Mouse (Mus musculus) limb, embryonic 14.5 days (tissue): ENCODE measurements around the gene Gm45808. TPM values are rescaled to one million over a fixed set of nuclear protein-coding genes. Genes with fewer than 3 reads are reported as not detected.
A peak's percentile ranks its signal among the peaks of the same experiment; 100 is the strongest.
"Not testable (repeated sequence)": the region's sequence is repeated elsewhere in the genome, so short reads cannot be mapped to it uniquely, and the experiment has no call there.

Experiments used
- ATAC-seq: fragments of 200-750 bp; cut with Nextera tagmentation; 2 replicates; pipeline ENCODE4 v1.8.0; 2017; ENCODE audit warnings: low read depth, moderate number of reproducible peaks, moderate TSS enrichment; ENCODE audit not compliant: low FRiP score
- DNase-seq: peaks from one replicate; pipeline ENCODE4 v3.0.0-alpha.2; 2015; ENCODE audit warnings: low spot score
- H3K27ac ChIP-seq: fragments of 300-500 bp; sonication (generic); replicated peaks from 2 replicates; pipeline ENCODE4 v1.5.1; 2014; ENCODE audit warnings: low read depth, mild to moderate bottlenecking, low read length, moderate library complexity, mixed read lengths
- H3K27me3 ChIP-seq: fragments of 300-500 bp; sonication (generic); 2 replicates; pipeline ENCODE4 v1.6.1; 2014; ENCODE audit warnings: low read length, mixed read lengths; ENCODE audit not compliant: control insufficient read depth, insufficient read depth
- H3K36me3 ChIP-seq: fragments of 300-500 bp; sonication (generic); 2 replicates; pipeline ENCODE4 v1.6.1; 2014; ENCODE audit warnings: mild to moderate bottlenecking, low read length, moderate library complexity, mixed read lengths; ENCODE audit not compliant: control insufficient read depth, insufficient read depth
- H3K4me1 ChIP-seq: fragments of 300-500 bp; sonication (generic); 2 replicates; pipeline ENCODE4 v1.6.1; 2014; ENCODE audit warnings: antibody characterized with exemption, low read length, mixed read lengths; ENCODE audit not compliant: control insufficient read depth, insufficient read depth
- H3K4me2 ChIP-seq: fragments of 300-500 bp; sonication (generic); replicated peaks from 2 replicates; pipeline ENCODE4 v1.6.1; 2014; ENCODE audit warnings: low read depth, mild to moderate bottlenecking, low read length, moderate library complexity; ENCODE audit not compliant: severe bottlenecking
- H3K4me3 ChIP-seq: fragments of 300-500 bp; sonication (generic); replicated peaks from 2 replicates; pipeline ENCODE4 v1.5.1; 2014; ENCODE audit warnings: low read length
- H3K9ac ChIP-seq: fragments of 300-500 bp; sonication (generic); 2 replicates; pipeline ENCODE4 v1.6.1; 2014; ENCODE audit warnings: mild to moderate bottlenecking, low read depth, low read length, moderate library complexity; ENCODE audit not compliant: severe bottlenecking
- H3K9me3 ChIP-seq: fragments of 300-500 bp; sonication (generic); 2 replicates; pipeline ENCODE4 v1.6.1; 2016; ENCODE audit warnings: low read length; ENCODE audit not compliant: control insufficient read depth
- POLR2A ChIP-seq: fragments of 200-500 bp; IDR thresholded peaks from 2 replicates; pipeline ENCODE4 v1.8.0; 2012; ENCODE audit warnings: inconsistent platforms, mild to moderate bottlenecking, moderate library complexity, borderline replicate concordance; ENCODE audit not compliant: insufficient read depth, insufficient read length; ENCODE audit errors: extremely low read depth
- WGBS: fragments of 180-500 bp; shearing (Covaris S2); extraction: QIAGEN DNeasy Blood & Tissue Kit; methylation state at CpG from one replicate; pipeline ENCODE4 v1.1.7; 2014; 5-methylcytosine and 5-hydroxymethylcytosine counted together
- polyA plus RNA-seq, 2 experiments: library from polyadenylated mRNA; depleted of rRNA in 1 of 2; stranded (reverse) in 1 of 2; unstranded in 1 of 2; fragments of >200 nt; fragmentation: Nextera tagmentation in 1 of 2; extraction: Ambion mirVana in 1 of 2; gene quantifications; 2 replicates each; pipeline versions ENCODE4 v1.2.1 to v1.2.3; 2012 to 2014

Gene Gm45808
- polyA plus RNA-seq, 2 experiments = not detected

DNA sequence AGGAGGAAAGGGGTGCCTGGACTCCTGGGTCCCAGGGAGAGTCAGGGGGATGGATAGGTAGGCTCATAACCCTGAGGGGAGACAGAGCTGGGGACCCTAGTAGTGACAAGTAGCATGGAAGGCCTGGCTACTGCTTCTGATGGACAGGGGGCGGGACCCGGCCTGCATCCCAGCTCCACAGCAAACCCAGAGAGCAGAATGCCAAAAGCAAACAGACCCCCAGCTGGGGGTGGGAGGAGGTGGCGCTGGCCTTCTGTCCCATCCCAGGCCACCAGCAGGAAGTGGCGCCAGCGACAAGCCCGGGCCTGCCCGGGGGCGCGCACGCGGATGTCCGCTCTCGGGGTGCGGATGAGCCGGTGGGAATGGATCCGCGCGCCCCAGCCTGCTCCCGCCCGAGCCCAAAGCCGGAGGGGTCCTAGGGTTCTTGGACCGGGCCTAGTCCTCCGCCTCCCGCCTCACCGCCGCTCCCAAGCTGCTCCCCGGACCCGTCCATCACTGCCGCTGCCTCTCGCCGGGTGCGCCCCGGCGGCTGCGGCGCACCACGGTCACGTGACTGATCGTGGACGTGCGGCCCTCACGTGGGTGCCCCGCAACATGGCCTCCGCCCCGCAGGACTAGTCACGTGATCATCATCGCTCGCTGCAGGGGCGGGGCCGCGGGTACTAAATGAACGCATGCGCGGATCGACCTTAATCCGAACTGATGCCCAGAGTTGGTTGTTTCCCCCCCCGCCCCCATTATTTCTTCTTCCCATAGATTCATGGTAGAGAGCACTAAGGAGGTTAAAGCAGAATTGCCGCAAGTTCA lies 20.1 kb downstream of the Gm45808 start, which contains the start of gene Bax:
Bax (minus strand) TSS at position 616 of the 807 bp plus-strand sequence.
- Histone ChIP-seq H3K36me3 (peaks cover 33% of the 10 kb centered on the region), H3K4me3 (peak within 1 kb of the TSS; percentile 89), H3K4me2 (peak within 1 kb of the TSS; percentile 84), H3K4me1 (peaks cover 7% of the 10 kb centered on the region; the same call in 1 of the 2 replicates), H3K9ac (peak within 1 kb of the TSS; percentile 74), H3K27ac (no peak within 1 kb of the TSS), H3K9me3 (no peaks in the 10 kb centered on the region), H3K27me3 (no peaks in the 10 kb centered on the region)
- 0 out of 2 replicates have a peak, but pooled peaks have one; percentile 52 for TF ChIP-seq POLR2A
- WGBS = under 1% methylated on average over 24 of the region's 58 CpGs
- ATAC-seq (peak; percentile 86), DNase-seq (peak; percentile 98)

GRCm38 (mm10) chr7:45465549-45465948 lies 21.1 kb downstream of the Gm45808 start:
- Histone ChIP-seq H3K36me3 (peaks cover 37% of the 10 kb centered on the region), H3K4me2 (peak overlapping the region; percentile 84), H3K9ac (no peak overlapping the region; the same call in 1 of the 2 replicates), H3K9me3 (no peaks in the 10 kb centered on the region), H3K27ac (no peak overlapping the region), H3K4me1 (peaks cover 13% of the 10 kb centered on the region), H3K4me3 (peak overlapping the region; percentile 89; the same call in 1 of the 2 replicates), H3K27me3 (no peaks in the 10 kb centered on the region)
- whole genome bisulfite sequencing = 78% methylated on average over 9 of the region's 9 CpGs
- no peak for TF ChIP-seq POLR2A
- DNase-seq (no peak), ATAC-seq (no peak)

DNA sequence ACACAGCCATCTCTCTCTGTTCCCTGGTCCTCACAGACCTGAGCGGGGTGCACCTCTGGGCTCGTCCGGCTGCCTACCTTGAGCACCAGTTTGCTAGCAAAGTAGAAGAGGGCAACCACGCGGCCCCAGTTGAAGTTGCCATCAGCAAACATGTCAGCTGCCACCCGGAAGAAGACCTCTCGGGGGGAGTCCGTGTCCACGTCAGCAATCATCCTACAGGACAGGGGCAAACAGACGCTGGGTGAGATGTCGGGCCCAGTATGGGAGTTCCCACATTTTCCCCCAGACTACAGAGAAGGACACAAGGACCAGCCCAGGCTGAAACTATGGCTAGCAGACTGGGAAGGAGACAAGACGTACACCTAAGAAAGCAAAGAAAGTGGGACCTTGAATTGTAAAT lies 21.5 kb downstream of the Gm45808 start:
- peaks cover 18% of the 10 kb centered on the region for H3K4me1 ChIP-seq
- H3K27me3 ChIP-seq = no peaks in the 10 kb centered on the region
- H3K27ac ChIP-seq = no peak overlapping the region
- ATAC-seq (no peak), DNase-seq (no peak)
- peaks cover 37% of the 10 kb centered on the region for H3K36me3 ChIP-seq
- 93% methylated on average over 12 of the region's 12 CpGs for WGBS
- no peak overlapping the region for H3K4me3 ChIP-seq
- TF ChIP-seq POLR2A = no peak
- H3K9ac ChIP-seq = no peak overlapping the region
- H3K9me3 ChIP-seq = no peaks in the 10 kb centered on the region
- no peak overlapping the region for H3K4me2 ChIP-seq

GRCm38 (mm10) chr7:45463987-45464778 lies 22.4 kb downstream of the Gm45808 start:
- ATAC-seq = no peak
- H3K4me1 ChIP-seq = peaks cover 18% of the 10 kb centered on the region
- 93% methylated on average over 7 of the region's 7 CpGs for WGBS
- no peaks in the 10 kb centered on the region for H3K9me3 ChIP-seq
- peaks cover 37% of the 10 kb centered on the region for H3K36me3 ChIP-seq
- no peaks in the 10 kb centered on the region for H3K27me3 ChIP-seq
- no peak overlapping the region for H3K4me2 ChIP-seq
- H3K4me3 ChIP-seq = no peak overlapping the region
- H3K9ac ChIP-seq = no peak overlapping the region
- DNase-seq = no peak
- no peak overlapping the region for H3K27ac ChIP-seq
- no peak for TF ChIP-seq POLR2A

DNA sequence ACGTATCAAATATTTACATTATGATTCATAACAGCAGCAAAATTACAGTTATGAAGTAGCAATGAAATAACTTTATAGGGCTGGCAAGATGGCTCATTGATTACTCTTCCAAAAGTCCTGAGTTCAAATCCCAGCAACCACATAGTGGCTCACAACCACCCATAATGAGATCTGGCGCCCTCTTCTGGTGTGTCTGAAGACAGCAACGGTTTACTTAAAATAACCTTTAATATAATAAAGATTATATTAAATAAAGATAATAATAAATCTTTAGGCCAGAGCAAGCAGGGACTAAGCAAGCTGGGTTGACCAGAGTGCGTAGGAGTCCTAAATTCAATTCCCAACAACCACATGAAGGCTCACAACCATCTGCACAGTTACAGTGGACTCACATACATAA lies 23.7 kb downstream of the Gm45808 start:
- H3K27me3 ChIP-seq, H3K9ac ChIP-seq, H3K4me2 ChIP-seq, H3K4me3 ChIP-seq, H3K9me3 ChIP-seq, H3K27ac ChIP-seq, ATAC-seq, DNase-seq: not testable (repeated sequence)
- H3K4me1 ChIP-seq = peaks cover 24% of the 10 kb centered on the region
- WGBS = 86% methylated on average over 4 of the region's 4 CpGs
- H3K36me3 ChIP-seq = peaks cover 45% of the 10 kb centered on the region
